Mouse (Mus musculus): ENCODE results near the gene Gm20509.

- TF ChIP-seq CHD2 (IDR thresholded peaks at IDR 0.05; ENCODE audit: low read depth, low read length) (no peak), ZC3H11A (IDR thresholded peaks at IDR 0.05; ENCODE audit: borderline replicate concordance, low read depth, low read length) (no peak), ZNF384 (IDR thresholded peaks at IDR 0.05; ENCODE audit: low read depth, low read length) (no peak), MAFK (IDR thresholded peaks at IDR 0.05; ENCODE audit: insufficient read depth, low read depth, low read length) (no peak), HCFC1 (IDR thresholded peaks at IDR 0.05; ENCODE audit: borderline replicate concordance, insufficient read depth, low read length) (no peak)
Observed at GRCm38 (mm10) chr9:73157968-73158367, 55.7 kb downstream of the Gm20509 start.
